ENCODE assay signal across 9 mouse cellular contexts in the genomic region with DNA sequence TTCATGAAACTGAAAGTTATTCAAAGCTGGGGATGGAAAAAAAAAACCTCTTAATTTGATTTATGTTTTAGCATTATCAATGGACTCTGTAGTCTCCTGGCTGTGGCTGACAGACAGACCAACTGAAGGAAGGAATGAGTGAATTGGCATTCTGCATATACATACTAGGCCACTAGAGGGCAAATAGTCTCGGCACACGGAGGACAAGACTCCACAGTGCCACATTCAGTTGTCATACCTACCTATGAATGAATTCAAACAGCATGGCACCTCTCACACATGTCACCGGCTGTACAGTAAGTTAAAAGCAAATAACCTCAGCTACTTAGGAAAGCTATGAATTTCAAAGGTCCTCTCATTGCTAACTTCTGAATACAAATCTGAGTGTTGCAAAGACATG.
A peak's percentile ranks its signal among the peaks of the same experiment; 100 is the strongest.
DNase-seq lines count a peak whose midpoint lies in the region; ATAC-seq and TF ChIP-seq lines count a peak whose summit lies in the region.
"Had no signal": no experiment of that assay in that cellular context is flagged by ENCODE, and none has a peak within 500 bp of the region (broad histone marks: within the 10 kb centered on the region; RNA-seq: fewer than 3 reads in every experiment).

No protein-coding gene starts in this region.

- ATAC-seq in CD4-positive, CD25-positive, alpha-beta regulatory T cell, adult 4 months, result no peak
- no peak for ATAC-seq in kidney, embryonic 14.5 days (ENCODE audit: low FRiP score, low TSS enrichment)
- no peak for ATAC-seq in embryonic facial prominence, embryonic 14.5 days (ENCODE audit: low read depth)
- no peak for ATAC-seq in activated CD4-positive, CD25-positive, alpha-beta regulatory T cell, adult 4 months

- H3K4me3 ChIP-seq in kidney, adult 2 months (ENCODE audit: insufficient read depth, low read depth, low read length), result no peak overlapping the region
- no peak overlapping the region for H3K4me3 ChIP-seq in kidney, embryonic 14.5 days (ENCODE audit: low read length)
- H3K4me3 ChIP-seq in ES-Bruce4 (ENCODE audit: low read depth, low read length), result no peak overlapping the region
- H3K4me3 ChIP-seq in embryonic facial prominence, embryonic 14.5 days (ENCODE audit: low read depth, low read length), result no peak overlapping the region
- H3K4me3 ChIP-seq: heart, embryonic 13.5 days had no signal

- H3K36me3 ChIP-seq in kidney, adult 2 months (ENCODE audit: control insufficient read depth, insufficient read depth, low read length), result no peaks in the 10 kb centered on the region
- no peaks in the 10 kb centered on the region for H3K36me3 ChIP-seq in kidney, embryonic 14.5 days (ENCODE audit: control insufficient read depth, insufficient read depth, low read length)
- no peaks in the 10 kb centered on the region for H3K36me3 ChIP-seq in ES-Bruce4 (ENCODE audit: control insufficient read depth, insufficient read depth, low read length, poor library complexity, severe bottlenecking)
- no peaks in the 10 kb centered on the region for H3K36me3 ChIP-seq in embryonic facial prominence, embryonic 14.5 days (ENCODE audit: control insufficient read depth, insufficient read depth, low read length)
- H3K36me3 ChIP-seq: heart, embryonic 13.5 days had no signal

- H3K4me2 ChIP-seq in kidney, embryonic 14.5 days (replicated peaks; ENCODE audit: low read depth, low read length), result no peak overlapping the region
- no peak overlapping the region for H3K4me2 ChIP-seq in embryonic facial prominence, embryonic 14.5 days (ENCODE audit: low read depth, low read length)
- H3K4me2 ChIP-seq: heart, embryonic 13.5 days had no signal

- no peaks in the 10 kb centered on the region; the same call in 1 of the 2 replicates for H3K9me3 ChIP-seq in kidney, embryonic 14.5 days (ENCODE audit: control insufficient read depth, low read length)
- no peaks in the 10 kb centered on the region for H3K9me3 ChIP-seq in ES-Bruce4 (replicated peaks; ENCODE audit: control insufficient read depth, insufficient read depth, low read length, poor library complexity, severe bottlenecking)
- H3K9me3 ChIP-seq in embryonic facial prominence, embryonic 14.5 days (ENCODE audit: control insufficient read depth, low read length), result no peaks in the 10 kb centered on the region
- H3K9me3 ChIP-seq: heart, embryonic 13.5 days had no signal

- 19% methylated on average over 3 of the region's 3 CpGs for WGBS in kidney, adult 2 months
- 25% methylated on average over 3 of the region's 3 CpGs for WGBS in kidney, embryonic 14.5 days
- WGBS in embryonic facial prominence, embryonic 14.5 days, result 22% methylated on average over 3 of the region's 3 CpGs

- TF ChIP-seq CTCF in kidney, adult 2 months (conservative IDR thresholded peaks at IDR 0.05; ENCODE audit: insufficient read depth, insufficient read length, low read depth, low read length), result peak; percentile 79
- TF ChIP-seq CTCF in ES-Bruce4 (IDR thresholded peaks at IDR 0.05; ENCODE audit: low read depth, low read length), result peak; percentile 2

- DNase-seq in CD4-positive, CD25-positive, alpha-beta regulatory T cell, adult 2 months (ENCODE audit: low read depth, low spot score), result peak; percentile 46
- peak; percentile 36 for DNase-seq in kidney, adult 2 months
- peak; percentile 48 for DNase-seq in embryonic facial prominence, embryonic 14.5 days (ENCODE audit: low spot score)
- peak; percentile 27 for DNase-seq in mesoderm, embryonic 11.5 days (ENCODE audit: low read depth, low spot score)

- TF ChIP-seq EP300 in ES-Bruce4 (IDR thresholded peaks at IDR 0.05; ENCODE audit: insufficient read depth, low read depth, low read length), result no peak

- H3K27ac ChIP-seq in kidney, adult 2 months (ENCODE audit: insufficient read depth, low read depth, low read length), result no peak overlapping the region
- no peak overlapping the region for H3K27ac ChIP-seq in kidney, embryonic 14.5 days (ENCODE audit: low read depth, low read length)
- H3K27ac ChIP-seq in ES-Bruce4 (ENCODE audit: insufficient read depth, low read length), result no peak overlapping the region
- no peak overlapping the region for H3K27ac ChIP-seq in embryonic facial prominence, embryonic 14.5 days (replicated peaks; ENCODE audit: low read depth, low read length)
- H3K27ac ChIP-seq: heart, embryonic 13.5 days had no signal

- no peaks in the 10 kb centered on the region for H3K27me3 ChIP-seq in kidney, adult 2 months (replicated peaks; ENCODE audit: control insufficient read depth, insufficient read depth, low read length)
- no peaks in the 10 kb centered on the region for H3K27me3 ChIP-seq in kidney, embryonic 14.5 days (ENCODE audit: control insufficient read depth, insufficient read depth, low read length)
- no peaks in the 10 kb centered on the region; the same call in 1 of the 2 replicates for H3K27me3 ChIP-seq in ES-Bruce4 (ENCODE audit: control insufficient read depth, insufficient read depth, low read length, poor library complexity, severe bottlenecking)
- H3K27me3 ChIP-seq in embryonic facial prominence, embryonic 14.5 days (replicated peaks; ENCODE audit: control insufficient read depth, insufficient read depth, low read length), result no peaks in the 10 kb centered on the region

- H3K9ac ChIP-seq in kidney, embryonic 14.5 days (ENCODE audit: low read depth, low read length), result no peak overlapping the region
- no peak overlapping the region for H3K9ac ChIP-seq in ES-Bruce4 (ENCODE audit: low read depth, poor library complexity, severe bottlenecking)
- no peak overlapping the region for H3K9ac ChIP-seq in embryonic facial prominence, embryonic 14.5 days (ENCODE audit: low read depth, low read length)
- H3K9ac ChIP-seq: heart, embryonic 13.5 days had no signal

- H3K4me1 ChIP-seq in kidney, adult 2 months (ENCODE audit: control insufficient read depth, insufficient read depth, low read length), result no peaks in the 10 kb centered on the region; the same call in 1 of the 2 replicates
- H3K4me1 ChIP-seq in kidney, embryonic 14.5 days (ENCODE audit: control insufficient read depth, insufficient read depth, low read length), result no peaks in the 10 kb centered on the region
- H3K4me1 ChIP-seq in ES-Bruce4 (ENCODE audit: control insufficient read depth, insufficient read depth, low read length), result no peaks in the 10 kb centered on the region
- H3K4me1 ChIP-seq in embryonic facial prominence, embryonic 14.5 days (ENCODE audit: control insufficient read depth, insufficient read depth, low read length), result peaks cover 3% of the 10 kb centered on the region; the same call in 1 of the 2 replicates
- H3K4me1 ChIP-seq: heart, embryonic 13.5 days had no signal

- no peak for TF ChIP-seq POLR2A in kidney, adult 2 months (IDR thresholded peaks at IDR 0.05; ENCODE audit: low read depth, low read length)
- no peak for TF ChIP-seq POLR2A in ES-Bruce4 (IDR thresholded peaks at IDR 0.05; ENCODE audit: insufficient read depth, low read length)
